Mouse (Mus musculus) G1E (cell line): ENCODE measurements around the gene Supt3. TPM values are rescaled to one million over a fixed set of nuclear protein-coding genes. Genes with fewer than 3 reads are reported as not detected.

Experiments used
- ATAC-seq: 2 replicates; pipeline ENCODE4 v1.8.0; 2016; ENCODE audit warnings: mild to moderate bottlenecking; ENCODE audit not compliant: insufficient number of reproducible peaks, poor library complexity, low FRiP score, severe bottlenecking; ENCODE audit errors: extremely low read depth
- DNase-seq: peaks from one replicate; pipeline ENCODE4 v3.0.0; 2012; ENCODE audit warnings: low spot score
- H3K27me3 ChIP-seq: 2 replicates; pipeline ENCODE4 v1.6.1; 2012; ENCODE audit warnings: mild to moderate bottlenecking, low read length, inconsistent platforms; ENCODE audit not compliant: insufficient read depth
- H3K36me3 ChIP-seq: replicated peaks from 2 replicates; pipeline ENCODE3; 2012; ENCODE audit warnings: mild to moderate bottlenecking, inconsistent platforms
- H3K4me1 ChIP-seq: 2 replicates; pipeline ENCODE4 v1.6.1; 2012; ENCODE audit warnings: low read depth, low read length, inconsistent platforms, mixed read lengths; ENCODE audit not compliant: insufficient read depth
- H3K4me3 ChIP-seq: 2 replicates; pipeline ENCODE4 v1.5.1; 2012; ENCODE audit warnings: low read depth, mild to moderate bottlenecking, inconsistent platforms, low read length, moderate library complexity, mixed read lengths
- H3K9me3 ChIP-seq: replicated peaks from 2 replicates; pipeline ENCODE4 v1.6.1; 2012; ENCODE audit warnings: inconsistent platforms
- CTCF ChIP-seq: IDR thresholded peaks from 2 replicates; pipeline ENCODE4 v1.5.1; 2012; ENCODE audit warnings: low read depth, low read length, inconsistent platforms, mixed read lengths
- GATA1 ChIP-seq: IDR thresholded peaks from 2 replicates; pipeline ENCODE4 v1.6.1; 2012; ENCODE audit warnings: borderline replicate concordance, low read length, inconsistent platforms, mixed read lengths
- GATA2 ChIP-seq: IDR thresholded peaks from 2 replicates; pipeline ENCODE4 v1.6.1; 2012; ENCODE audit warnings: low read depth, low read length, inconsistent platforms, borderline replicate concordance
- POLR2AphosphoS5 ChIP-seq: IDR thresholded peaks from 2 replicates; pipeline ENCODE4 v1.6.1; 2012; ENCODE audit warnings: low read depth, low read length, inconsistent platforms; ENCODE audit not compliant: insufficient replicate concordance
- TAL1 ChIP-seq: conservative IDR thresholded peaks from 2 replicates; pipeline ENCODE4 v1.6.1; 2012; ENCODE audit warnings: low read depth, low read length, inconsistent platforms, mixed read lengths
- polyA plus RNA-seq: library from polyadenylated mRNA; stranded (reverse); fragments of >175 nt; gene quantifications from 2 replicates; pipeline ENCODE4 v1.2.3, GENCODE M21; 2012
- total RNA-seq, 2 experiments: library from RNA; stranded (forward) in 1 of 2; stranded (reverse) in 1 of 2; fragments of 200-1000 nt in 1 of 2; fragments of >200 nt in 1 of 2; fragmentation: Nextera tagmentation in 1 of 2; gene quantifications; 2 replicates each; pipeline ENCODE4 v1.2.3; 2014 to 2017

Supt3 gene
- total and polyA plus RNA-seq, 3 experiments, result 4.8 to 25.4 (median 8.9) TPM

DNA sequence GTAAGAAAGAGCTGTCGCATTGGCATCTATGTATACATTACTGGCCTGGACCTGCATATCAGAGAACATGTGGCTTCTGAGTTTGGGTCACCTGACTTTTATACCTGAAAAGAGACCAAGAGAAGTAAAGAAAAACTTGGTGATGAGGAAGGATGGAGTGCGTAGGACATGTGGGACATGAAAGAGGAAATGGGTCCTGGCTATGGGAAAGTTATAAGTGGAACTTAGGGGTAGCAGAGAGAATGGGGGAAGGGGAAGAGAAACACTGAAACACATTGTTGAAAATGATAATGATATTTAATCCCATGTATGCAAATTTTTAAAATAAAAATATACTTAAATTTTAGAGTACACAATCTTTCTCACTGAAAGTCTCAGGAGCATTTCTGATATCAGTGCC is 211.0 kb downstream of the Supt3 start:
- no peak for TF ChIP-seq POLR2AphosphoS5
- TF ChIP-seq TAL1, result no peak
- TF ChIP-seq CTCF, result no peak
- no peak for TF ChIP-seq GATA2
- TF ChIP-seq GATA1, result no peak
- Histone ChIP-seq H3K27me3 (no peaks in the 10 kb centered on the region), H3K36me3 (no peaks in the 10 kb centered on the region), H3K9me3 (no peaks in the 10 kb centered on the region), H3K4me3 (no peak overlapping the region), H3K4me1 (no peaks in the 10 kb centered on the region)
- DNase-seq, result no peak
- no peak for ATAC-seq

DNA sequence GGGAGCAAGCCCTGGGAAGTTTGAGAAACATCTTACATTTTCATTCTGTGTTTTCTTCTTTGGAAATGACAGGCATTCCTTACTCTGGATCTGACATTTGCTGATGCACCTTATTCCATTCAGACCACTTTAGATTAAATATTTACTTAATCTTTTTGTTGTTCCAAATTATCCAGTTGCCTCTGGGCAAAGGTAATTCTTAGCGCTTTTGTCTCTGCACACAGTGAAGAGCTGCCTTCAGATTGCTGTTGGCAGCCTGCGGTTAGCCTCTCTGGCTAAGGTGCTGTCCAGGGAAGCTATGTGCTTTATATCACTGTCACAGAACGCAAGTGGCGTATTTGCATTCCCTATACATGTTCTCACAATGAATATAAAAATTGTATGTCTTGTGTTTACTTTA is 226.4 kb downstream of the Supt3 start:
- Histone ChIP-seq H3K4me3 (no peak overlapping the region), H3K4me1 (no peaks in the 10 kb centered on the region)
- TF ChIP-seq GATA2, result no peak
- no peak for TF ChIP-seq CTCF
- no peak for TF ChIP-seq POLR2AphosphoS5
- no peak for TF ChIP-seq TAL1
- no peak for TF ChIP-seq GATA1

DNA sequence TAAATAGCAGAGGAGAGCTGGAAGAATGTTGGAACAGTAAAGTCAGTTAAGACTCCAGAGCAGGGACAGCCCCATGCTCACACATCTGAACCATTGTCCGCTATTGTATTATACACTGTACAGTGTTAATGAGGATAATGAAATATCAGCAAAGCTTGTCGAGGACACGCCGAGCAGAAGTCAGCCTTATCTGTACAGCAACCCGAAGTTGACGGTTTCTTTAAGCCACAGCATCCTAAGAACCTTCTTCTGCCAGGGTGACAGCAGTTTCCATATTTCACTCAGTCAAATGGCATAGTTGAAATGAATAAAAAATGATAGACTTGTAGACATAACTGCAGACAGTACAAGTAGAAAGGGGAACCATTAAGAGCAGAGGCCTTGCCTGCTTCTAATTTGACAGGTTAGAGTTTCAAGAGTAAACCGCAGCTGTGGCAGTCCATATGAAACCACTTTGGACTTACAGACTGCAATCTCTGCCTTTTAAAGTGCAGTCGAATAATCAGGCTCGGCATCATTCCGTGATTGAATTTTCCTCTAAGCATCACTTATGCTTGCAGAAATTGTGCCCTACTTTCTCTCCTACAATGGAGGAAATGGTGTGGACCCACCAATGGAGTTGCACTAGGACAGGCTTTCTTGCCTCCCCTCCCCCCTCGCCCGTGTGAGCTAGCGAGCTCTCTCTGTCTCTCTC is 227.7 kb downstream of the Supt3 start:
- DNase-seq, result no peak
- Histone ChIP-seq H3K4me1 (no peaks in the 10 kb centered on the region), H3K4me3 (no peak overlapping the region), H3K9me3 (no peaks in the 10 kb centered on the region), H3K36me3 (no peaks in the 10 kb centered on the region), H3K27me3 (no peaks in the 10 kb centered on the region)
- no peak for ATAC-seq
- TF ChIP-seq CTCF (no peak), GATA1 (no peak), TAL1 (no peak), GATA2 (no peak), POLR2AphosphoS5 (no peak)

More for the DNA sequence above, 226.4 kb downstream of the Supt3 start:
- Histone ChIP-seq H3K36me3 (no peaks in the 10 kb centered on the region), H3K9me3 (no peaks in the 10 kb centered on the region), H3K27me3 (no peaks in the 10 kb centered on the region)
- no peak for DNase-seq
- no peak for ATAC-seq

DNA sequence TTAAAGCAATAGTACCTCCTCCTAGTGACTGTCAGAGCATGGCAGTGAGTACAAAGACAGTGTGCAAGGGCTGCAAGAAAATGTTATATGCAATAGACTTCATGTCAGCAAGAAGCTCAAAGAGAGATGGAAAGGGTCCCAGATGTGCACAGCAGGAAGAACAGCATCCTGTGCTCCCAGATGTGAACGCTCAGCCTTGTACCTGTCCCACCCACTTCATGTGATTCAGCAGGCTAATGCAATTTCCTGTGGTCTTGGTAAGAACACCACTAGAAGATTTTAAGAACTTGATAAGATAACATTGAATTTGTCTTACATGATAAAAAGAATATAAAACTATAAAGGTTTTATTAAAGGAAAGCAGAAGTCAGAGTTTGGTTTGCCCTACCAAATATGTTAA is 230.5 kb downstream of the Supt3 start:
- Histone ChIP-seq H3K36me3 (no peaks in the 10 kb centered on the region), H3K4me3 (no peak overlapping the region), H3K27me3 (no peaks in the 10 kb centered on the region), H3K4me1 (no peaks in the 10 kb centered on the region), H3K9me3 (no peaks in the 10 kb centered on the region)
- TF ChIP-seq GATA1 (no peak), CTCF (no peak), TAL1 (no peak), GATA2 (no peak), POLR2AphosphoS5 (no peak)
- DNase-seq (no peak), ATAC-seq (no peak)

DNA sequence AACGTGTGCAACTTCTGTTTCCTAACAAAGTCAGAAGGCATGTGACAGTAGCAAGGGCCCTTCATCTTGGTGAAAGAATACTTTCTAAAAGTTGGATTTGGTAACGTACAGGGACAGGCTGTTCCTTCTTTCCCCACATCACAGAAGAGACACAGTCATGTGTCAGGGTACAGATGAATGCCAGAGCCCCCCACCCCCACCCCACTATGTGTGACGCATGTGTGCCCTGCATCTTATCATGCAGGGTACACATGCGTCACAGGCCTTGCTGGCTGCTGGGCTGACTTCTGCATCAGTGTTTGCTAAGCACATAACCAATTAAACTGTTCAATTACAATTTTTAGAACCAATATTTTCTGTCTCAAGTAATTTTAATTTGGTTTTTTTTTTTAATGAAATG is 231.7 kb downstream of the Supt3 start:
- Histone ChIP-seq H3K9me3 (no peaks in the 10 kb centered on the region), H3K36me3 (no peaks in the 10 kb centered on the region), H3K27me3 (no peaks in the 10 kb centered on the region), H3K4me3 (no peak overlapping the region), H3K4me1 (no peaks in the 10 kb centered on the region)
- ATAC-seq (no peak), DNase-seq (no peak)
- TF ChIP-seq POLR2AphosphoS5 (no peak), CTCF (no peak), GATA1 (no peak), TAL1 (no peak), GATA2 (no peak)

DNA sequence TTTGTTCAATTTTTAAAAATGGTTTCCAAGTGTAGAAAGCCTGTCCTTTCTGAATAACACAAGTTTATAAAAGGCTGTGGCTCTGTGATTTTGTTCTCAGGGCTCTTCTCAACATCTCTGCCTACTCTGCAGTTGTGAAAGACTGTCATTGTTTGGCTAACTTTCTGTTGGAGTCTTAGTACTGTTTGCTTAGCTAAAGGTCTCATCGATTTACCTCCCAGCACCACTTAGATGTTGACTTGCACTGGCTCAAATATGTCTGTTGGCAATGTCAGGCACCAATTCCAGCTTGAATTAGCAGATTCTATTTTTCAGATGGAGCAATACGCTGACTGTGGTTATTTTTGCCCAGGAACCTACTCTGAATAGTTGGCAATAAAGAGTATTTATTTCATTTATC is 233.5 kb downstream of the Supt3 start:
- TF ChIP-seq CTCF, result no peak
- no peak for TF ChIP-seq GATA2
- H3K27me3 ChIP-seq, result no peaks in the 10 kb centered on the region
- H3K4me1 ChIP-seq, result no peaks in the 10 kb centered on the region
- no peaks in the 10 kb centered on the region for H3K9me3 ChIP-seq
- no peaks in the 10 kb centered on the region for H3K36me3 ChIP-seq
- H3K4me3 ChIP-seq, result no peak overlapping the region
- ATAC-seq (no peak), DNase-seq (no peak)

DNA sequence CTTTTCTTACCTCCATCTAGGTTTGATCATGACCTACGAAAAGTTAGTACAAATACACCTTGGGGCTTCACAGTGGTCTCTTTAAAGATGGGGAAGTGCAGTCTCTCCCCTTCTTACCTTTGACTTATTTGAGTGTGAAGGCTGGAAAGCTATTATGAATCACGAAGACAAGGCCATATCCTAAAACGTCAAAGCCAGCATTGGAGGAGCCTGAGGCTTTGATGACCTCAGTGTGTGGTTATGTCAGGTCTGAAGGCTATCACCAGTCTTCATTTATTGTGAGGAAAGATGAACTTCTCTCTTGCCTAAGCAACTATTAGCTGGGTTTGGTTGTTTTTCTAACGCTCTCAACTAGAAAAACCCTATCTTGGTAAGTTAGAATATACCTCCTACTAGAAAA is 239.8 kb downstream of the Supt3 start:
- DNase-seq, result no peak
- no peak overlapping the region for H3K4me3 ChIP-seq
- no peaks in the 10 kb centered on the region for H3K36me3 ChIP-seq
- H3K9me3 ChIP-seq, result no peaks in the 10 kb centered on the region
- no peak for ATAC-seq
- H3K27me3 ChIP-seq, result no peaks in the 10 kb centered on the region
- H3K4me1 ChIP-seq, result no peaks in the 10 kb centered on the region
- no peak for TF ChIP-seq POLR2AphosphoS5
- no peak for TF ChIP-seq TAL1
- TF ChIP-seq CTCF, result no peak
- TF ChIP-seq GATA1, result no peak
- no peak for TF ChIP-seq GATA2
